In genomic region chr10:122678541-122679436, GRCm38 (mm10) we compare ENCODE assay signal across 7 mouse cellular contexts. TPM values are rescaled to one million over a fixed set of nuclear protein-coding genes. Genes with fewer than 3 reads are reported as not detected.
A peak's percentile ranks its signal among the peaks of the same experiment; 100 is the strongest.
DNase-seq lines count a peak whose midpoint lies in the region; ATAC-seq and TF ChIP-seq lines count a peak whose summit lies in the region.

TSS of gene Ppm1h (plus strand) at chr10:122678762.

- peak within 1 kb of the TSS; percentile 88 for H3K9ac ChIP-seq in heart, embryonic 13.5 days
- H3K9ac ChIP-seq in kidney, postnatal 0 days (ENCODE audit: low read depth, low read length) = peak within 1 kb of the TSS; percentile 85
- peak within 1 kb of the TSS; percentile 55 for H3K9ac ChIP-seq in liver, embryonic 11.5 days (ENCODE audit: low read depth, low read length)

- H3K9me3 ChIP-seq in heart, embryonic 13.5 days = no peaks in the 10 kb centered on the region
- no peaks in the 10 kb centered on the region for H3K9me3 ChIP-seq in kidney, postnatal 0 days (replicated peaks; ENCODE audit: low read length)
- no peaks in the 10 kb centered on the region for H3K9me3 ChIP-seq in liver, embryonic 11.5 days (ENCODE audit: control insufficient read depth, low read length)

- DNase-seq in kidney, postnatal 0 days (ENCODE audit: low spot score) = peak; percentile 78
- peak; percentile 57 for DNase-seq in liver, embryonic 11.5 days (ENCODE audit: low spot score)
- peak; percentile 52 to 76 for DNase-seq in spleen, postnatal 4 days (ENCODE audit: low spot score in 2 of 2)

- peak within 1 kb of the TSS; percentile 96 for H3K27ac ChIP-seq in bone marrow, adult 2 months (ENCODE audit: control insufficient read depth, insufficient read depth, low read depth, low read length, poor library complexity)
- H3K27ac ChIP-seq in embryonic fibroblast, embryonic 13.5 days (ENCODE audit: insufficient read depth, low read length) = no peak within 1 kb of the TSS
- peak within 1 kb of the TSS; percentile 68 for H3K27ac ChIP-seq in heart, embryonic 13.5 days (replicated peaks)
- peak within 1 kb of the TSS; percentile 87 for H3K27ac ChIP-seq in kidney, postnatal 0 days
- no peak within 1 kb of the TSS for H3K27ac ChIP-seq in liver, embryonic 11.5 days (ENCODE audit: low read depth, low read length)

- under 1% methylated on average over 94 of the region's 94 CpGs for WGBS in bone marrow, adult 2 months
- under 1% methylated on average over 94 of the region's 94 CpGs for WGBS in heart, embryonic 13.5 days
- WGBS in kidney, postnatal 0 days = under 1% methylated on average over 84 of the region's 94 CpGs
- WGBS in liver, embryonic 11.5 days = under 1% methylated on average over 91 of the region's 94 CpGs

- TF ChIP-seq CTCF in bone marrow, adult 2 months (IDR thresholded peaks at IDR 0.05; ENCODE audit: control insufficient read depth, insufficient read depth, low read length) = peak; percentile 43
- TF ChIP-seq CTCF in embryonic fibroblast, embryonic 13.5 days (IDR thresholded peaks at IDR 0.05; ENCODE audit: borderline replicate concordance, insufficient read depth, low read length) = peak; percentile 37; the same call in 1 of the 2 replicates
- peak; percentile 67 for TF ChIP-seq CTCF in kidney, postnatal 0 days (IDR thresholded peaks at IDR 0.05; ENCODE audit: low read depth)

- peaks cover 25% of the 10 kb centered on the region; the same call in 1 of the 2 replicates for H3K27me3 ChIP-seq in heart, embryonic 13.5 days (replicated peaks)
- H3K27me3 ChIP-seq in kidney, postnatal 0 days (ENCODE audit: insufficient read depth, low read length) = no peaks in the 10 kb centered on the region
- peaks cover 33% of the 10 kb centered on the region for H3K27me3 ChIP-seq in liver, embryonic 11.5 days (replicated peaks; ENCODE audit: control insufficient read depth, insufficient read depth, low read length)

- ATAC-seq in heart, embryonic 13.5 days (ENCODE audit: extremely low read depth, insufficient number of reproducible peaks, low FRiP score, low TSS enrichment) = peak; percentile 68
- peak; percentile 90 for ATAC-seq in kidney, postnatal 0 days (replicated peaks; ENCODE audit: low FRiP score, low read depth)
- peak; percentile 67 for ATAC-seq in liver, embryonic 11.5 days (replicated peaks; ENCODE audit: low FRiP score)
- ATAC-seq in monocyte, adult 5-6 weeks (replicated peaks; ENCODE audit: insufficient number of reproducible peaks, low FRiP score, low TSS enrichment, poor library complexity, severe bottlenecking) = peak; percentile 74

- no peaks in the 10 kb centered on the region for H3K36me3 ChIP-seq in heart, embryonic 13.5 days
- no peaks in the 10 kb centered on the region for H3K36me3 ChIP-seq in kidney, postnatal 0 days (ENCODE audit: insufficient read depth, low read length)
- no peaks in the 10 kb centered on the region for H3K36me3 ChIP-seq in liver, embryonic 11.5 days (ENCODE audit: control insufficient read depth, insufficient read depth, low read length)

- TF ChIP-seq POLR2A in bone marrow, adult 2 months (IDR thresholded peaks at IDR 0.05; ENCODE audit: borderline replicate concordance, control insufficient read depth, low read depth, low read length) = peak; percentile 51; the same call in 1 of the 2 replicates
- TF ChIP-seq POLR2A in embryonic fibroblast, embryonic 13.5 days (IDR thresholded peaks at IDR 0.05; ENCODE audit: low read depth, low read length) = peak; percentile 57

- H3K4me3 ChIP-seq in bone marrow, adult 2 months (replicated peaks; ENCODE audit: control insufficient read depth, low read depth, low read length) = peak within 1 kb of the TSS; percentile 70
- H3K4me3 ChIP-seq in embryonic fibroblast, embryonic 13.5 days (ENCODE audit: insufficient read depth, low read length) = peak within 1 kb of the TSS; percentile 62
- H3K4me3 ChIP-seq in heart, embryonic 13.5 days = peak within 1 kb of the TSS; percentile 86
- H3K4me3 ChIP-seq in kidney, postnatal 0 days (replicated peaks; ENCODE audit: low read depth, low read length) = peak within 1 kb of the TSS; percentile 64
- peak within 1 kb of the TSS; percentile 66 for H3K4me3 ChIP-seq in liver, embryonic 11.5 days (ENCODE audit: low read depth, low read length)

- H3K4me1 ChIP-seq in bone marrow, adult 2 months (ENCODE audit: control insufficient read depth, insufficient read depth, low read length) = no peaks in the 10 kb centered on the region
- H3K4me1 ChIP-seq in embryonic fibroblast, embryonic 13.5 days (ENCODE audit: control insufficient read depth, insufficient read depth, low read length) = no peaks in the 10 kb centered on the region
- H3K4me1 ChIP-seq in heart, embryonic 13.5 days = peaks cover 13% of the 10 kb centered on the region
- H3K4me1 ChIP-seq in kidney, postnatal 0 days (replicated peaks; ENCODE audit: insufficient read depth, low read length) = 0 out of 2 replicates have a peak, but pooled peaks cover 3% of the 10 kb centered on the region
- H3K4me1 ChIP-seq in liver, embryonic 11.5 days (replicated peaks; ENCODE audit: control insufficient read depth, insufficient read depth, low read length) = no peaks in the 10 kb centered on the region

- peak within 1 kb of the TSS; percentile 97 for H3K4me2 ChIP-seq in heart, embryonic 13.5 days
- peak within 1 kb of the TSS; percentile 77 for H3K4me2 ChIP-seq in kidney, postnatal 0 days (ENCODE audit: low read length)
- H3K4me2 ChIP-seq in liver, embryonic 11.5 days = peak within 1 kb of the TSS; percentile 81

RNA-seq across cellular contexts. Expression of gene Ppm1h, which starts in this region (rescaled TPM):
- polyA plus RNA-seq in bone marrow, adult 2 months (2011; ENCODE audit: insufficient read depth, insufficient read length, low replicate concordance, missing spikeins) = 9.3 and 13.1 TPM in 2 replicates
- polyA plus RNA-seq in embryonic fibroblast, embryonic 13.5 days (2011; ENCODE audit: insufficient read length, low read depth, missing spikeins) = 2.3 and 4.5 TPM in 2 replicates
- 3.9 and 4.4 TPM in 2 replicates for polyA plus RNA-seq in heart, embryonic 13.5 days (2015; fragmentation: Nextera tagmentation; extraction: Ambion mirVana)
- polyA plus RNA-seq in kidney, postnatal 0 days (2015; fragmentation: Nextera tagmentation; extraction: Ambion mirVana) = 33.5 and 38.0 TPM in 2 replicates
- polyA plus RNA-seq in liver, embryonic 11.5 days (2014; fragmentation: Nextera tagmentation; extraction: Ambion mirVana) = 1.8 and 2.1 TPM in 2 replicates
- total RNA-seq in monocyte, adult 5-6 weeks (2017) = 88.5 to 100 TPM (median 93.4 TPM) in 3 replicates

Comparison
In these comparisons a context has a peak if more than half of its experiments do, and no peak if none do; other contexts are left out.
1. H3K27ac ChIP-seq: peak in bone marrow, adult 2 months (single experiment), heart, embryonic 13.5 days (single experiment) and kidney, postnatal 0 days (single experiment); none in embryonic fibroblast, embryonic 13.5 days (single experiment) and liver, embryonic 11.5 days (single experiment).
2. Peak in every context shown above with its lines, with median percentiles within 50 percentile points of each other: H3K4me3 ChIP-seq, CTCF ChIP-seq, ATAC-seq, H3K4me2 ChIP-seq, H3K9ac ChIP-seq and DNase-seq.